Mouse (Mus musculus) testis, adult 2 months (tissue): ENCODE data around the gene Fam53b. TPM values are rescaled to one million over a fixed set of nuclear protein-coding genes. Genes with fewer than 3 reads are reported as not detected.

Experiments
- H3K27ac ChIP-seq: fragments of 200-500 bp; 2 replicates; pipeline ENCODE4 v1.5.1; 2012; ENCODE audit warnings: low read depth, low read length; ENCODE audit not compliant: control insufficient read depth, insufficient read depth
- H3K27me3 ChIP-seq: fragments of 200-500 bp; 2 replicates; pipeline ENCODE4 v1.6.1; 2012; ENCODE audit warnings: mild to moderate bottlenecking, low read length, moderate library complexity; ENCODE audit not compliant: control insufficient read depth, insufficient read depth
- H3K36me3 ChIP-seq: fragments of 200-500 bp; 2 replicates; pipeline ENCODE4 v1.6.1; 2012; ENCODE audit warnings: mild to moderate bottlenecking, low read length; ENCODE audit not compliant: control insufficient read depth, insufficient read depth
- H3K4me1 ChIP-seq: fragments of 200-500 bp; 2 replicates; pipeline ENCODE4 v1.6.1; 2012; ENCODE audit warnings: low read length; ENCODE audit not compliant: control insufficient read depth, insufficient read depth
- H3K4me3 ChIP-seq: fragments of 200-500 bp; 2 replicates; pipeline ENCODE4 v1.5.1; 2012; ENCODE audit warnings: low read depth, mild to moderate bottlenecking, low read length, moderate library complexity, mixed read lengths; ENCODE audit not compliant: control insufficient read depth
- CTCF ChIP-seq: fragments of 200-500 bp; IDR thresholded peaks from 2 replicates; pipeline ENCODE4 v1.5.1; 2012; ENCODE audit warnings: low read depth, mild to moderate bottlenecking, inconsistent platforms, low read length, moderate library complexity; ENCODE audit not compliant: control insufficient read depth, insufficient read depth, insufficient replicate concordance
- POLR2A ChIP-seq: fragments of 200-500 bp; IDR thresholded peaks from 2 replicates; pipeline ENCODE4 v1.6.1; 2012; ENCODE audit warnings: low read depth, mild to moderate bottlenecking, inconsistent platforms, low read length, moderate library complexity; ENCODE audit not compliant: control insufficient read depth
- polyA plus RNA-seq: library from polyadenylated mRNA; depleted of rRNA; stranded (reverse); fragments of >200 nt; gene quantifications from 2 replicates; pipeline ENCODE4 v1.2.3, GENCODE M21; 2012

Gene Fam53b
- polyA plus RNA-seq, 1 experiment = 6.1 TPM

GRCm38 (mm10) chr7:132724501-132725062 lies 89.1 kb downstream of the Fam53b start:
- H3K4me1 ChIP-seq = no peaks in the 10 kb centered on the region
- TF ChIP-seq POLR2A = no peak
- no peak for TF ChIP-seq CTCF
- no peak overlapping the region for H3K4me3 ChIP-seq
- no peaks in the 10 kb centered on the region for H3K36me3 ChIP-seq
- H3K27me3 ChIP-seq = no peaks in the 10 kb centered on the region
- H3K27ac ChIP-seq = no peak overlapping the region

DNA sequence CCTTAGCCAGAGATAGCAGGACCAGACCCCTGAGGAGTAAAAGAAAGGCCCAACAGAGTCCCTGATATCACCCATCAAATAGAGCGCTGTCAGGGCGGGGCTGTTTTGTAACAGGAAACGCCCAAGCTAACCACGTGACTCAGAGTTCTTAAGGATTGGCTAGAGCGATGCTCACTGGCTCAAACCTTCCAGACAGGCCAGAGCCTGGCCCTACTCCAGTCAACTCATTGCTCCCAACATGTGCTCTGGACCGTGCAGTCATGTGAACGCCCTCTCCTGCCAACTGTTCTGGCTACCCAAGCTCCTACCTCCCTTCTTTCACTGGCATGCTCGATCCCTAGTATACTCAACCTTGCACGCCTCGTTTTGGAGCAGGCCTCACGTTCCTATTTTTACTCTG lies 89.8 kb downstream of the Fam53b start:
- TF ChIP-seq POLR2A (no peak), CTCF (no peak)
- Histone ChIP-seq H3K4me1 (no peaks in the 10 kb centered on the region), H3K4me3 (no peak overlapping the region), H3K36me3 (no peaks in the 10 kb centered on the region), H3K27ac (no peak overlapping the region), H3K27me3 (no peaks in the 10 kb centered on the region)

DNA sequence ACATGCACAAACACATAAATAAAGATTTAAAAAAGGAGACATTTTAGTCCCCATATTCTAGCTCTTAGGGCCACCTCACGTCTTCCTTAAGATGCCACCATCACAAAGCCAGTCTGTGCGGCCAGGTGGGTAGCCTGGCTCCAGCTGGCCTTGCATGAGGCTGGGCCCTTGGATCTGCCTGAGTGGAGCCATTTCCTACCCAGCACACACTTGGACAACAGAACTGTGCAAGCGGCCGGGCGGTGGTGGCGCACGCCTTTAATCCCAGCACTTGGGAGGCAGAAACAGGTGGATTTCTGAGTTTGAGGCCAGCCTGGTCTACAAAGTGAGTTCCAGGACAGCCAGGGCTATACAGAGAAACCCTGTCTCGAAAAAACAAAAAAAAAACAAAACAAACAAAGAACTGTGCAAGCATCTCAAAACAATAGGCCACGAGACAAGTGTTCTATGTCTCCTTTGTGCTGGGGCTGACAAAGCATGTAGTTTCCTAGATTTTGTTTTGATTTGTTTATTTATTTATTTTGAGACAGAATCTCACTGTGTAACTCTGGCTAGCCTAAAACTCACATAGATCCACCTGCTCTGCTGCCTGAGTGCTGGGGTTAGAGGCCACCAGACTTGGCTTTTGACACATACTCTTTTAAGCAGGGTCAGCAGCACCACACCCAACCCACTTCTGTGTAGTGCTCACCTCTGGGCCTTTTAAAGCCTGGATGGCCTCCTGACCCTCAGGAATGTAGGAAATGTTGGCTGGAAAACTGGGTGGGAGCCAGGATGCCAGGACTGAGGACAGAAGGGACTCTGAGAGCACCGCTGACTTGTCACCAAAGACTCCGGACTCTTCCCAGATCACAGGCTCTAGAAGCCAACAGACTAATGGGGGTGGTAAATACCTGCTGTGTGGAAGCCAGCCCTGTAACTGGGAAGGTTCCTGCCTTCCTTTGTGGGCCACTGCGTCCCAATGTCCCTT lies 91.0 kb downstream of the Fam53b start:
- no peaks in the 10 kb centered on the region for H3K4me1 ChIP-seq
- H3K27ac ChIP-seq = no peak overlapping the region
- H3K4me3 ChIP-seq = no peak overlapping the region
- H3K27me3 ChIP-seq = no peaks in the 10 kb centered on the region
- H3K36me3 ChIP-seq = no peaks in the 10 kb centered on the region
- TF ChIP-seq CTCF (no peak), POLR2A (no peak)

DNA sequence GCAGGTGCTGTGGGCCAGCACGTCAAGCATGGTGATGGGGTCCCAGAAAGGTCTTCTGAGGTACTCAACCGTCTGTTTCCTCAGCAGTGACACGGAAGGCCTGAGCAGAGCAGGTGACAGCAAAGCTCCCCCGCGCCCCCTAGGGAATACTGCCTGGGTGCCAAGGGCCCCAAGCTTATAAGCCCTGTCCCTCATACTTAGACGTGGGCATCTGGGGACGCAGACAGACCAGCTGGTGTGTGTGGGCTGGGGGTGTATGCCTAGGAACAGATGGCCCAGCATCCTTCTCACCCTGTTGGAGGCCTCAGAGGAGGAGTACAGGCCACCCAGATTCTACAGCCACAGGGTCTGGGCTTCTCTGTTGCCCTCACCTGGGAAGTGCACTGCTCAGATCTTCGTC lies 93.1 kb downstream of the Fam53b start:
- no peak overlapping the region for H3K4me3 ChIP-seq
- no peaks in the 10 kb centered on the region for H3K27me3 ChIP-seq
- no peaks in the 10 kb centered on the region for H3K36me3 ChIP-seq
- TF ChIP-seq CTCF (no peak), POLR2A (no peak)
- no peaks in the 10 kb centered on the region for H3K4me1 ChIP-seq
- H3K27ac ChIP-seq = no peak overlapping the region

GRCm38 (mm10) chr7:132719570-132719969 lies 94.1 kb downstream of the Fam53b start:
- H3K36me3 ChIP-seq = no peaks in the 10 kb centered on the region
- no peak overlapping the region for H3K4me3 ChIP-seq
- no peak overlapping the region for H3K27ac ChIP-seq
- no peaks in the 10 kb centered on the region for H3K4me1 ChIP-seq
- H3K27me3 ChIP-seq = no peaks in the 10 kb centered on the region
- TF ChIP-seq CTCF (no peak), POLR2A (no peak)

- H3K27me3 ChIP-seq = no peaks in the 10 kb centered on the region
- no peak overlapping the region for H3K27ac ChIP-seq
- peaks cover 4% of the 10 kb centered on the region; the same call in 1 of the 2 replicates for H3K4me1 ChIP-seq
- H3K36me3 ChIP-seq = no peaks in the 10 kb centered on the region
- no peak for TF ChIP-seq POLR2A
- TF ChIP-seq CTCF = no peak
- no peak overlapping the region for H3K4me3 ChIP-seq
Observed at GRCm38 (mm10) chr7:132715259-132715658, 98.4 kb downstream of the Fam53b start.

DNA sequence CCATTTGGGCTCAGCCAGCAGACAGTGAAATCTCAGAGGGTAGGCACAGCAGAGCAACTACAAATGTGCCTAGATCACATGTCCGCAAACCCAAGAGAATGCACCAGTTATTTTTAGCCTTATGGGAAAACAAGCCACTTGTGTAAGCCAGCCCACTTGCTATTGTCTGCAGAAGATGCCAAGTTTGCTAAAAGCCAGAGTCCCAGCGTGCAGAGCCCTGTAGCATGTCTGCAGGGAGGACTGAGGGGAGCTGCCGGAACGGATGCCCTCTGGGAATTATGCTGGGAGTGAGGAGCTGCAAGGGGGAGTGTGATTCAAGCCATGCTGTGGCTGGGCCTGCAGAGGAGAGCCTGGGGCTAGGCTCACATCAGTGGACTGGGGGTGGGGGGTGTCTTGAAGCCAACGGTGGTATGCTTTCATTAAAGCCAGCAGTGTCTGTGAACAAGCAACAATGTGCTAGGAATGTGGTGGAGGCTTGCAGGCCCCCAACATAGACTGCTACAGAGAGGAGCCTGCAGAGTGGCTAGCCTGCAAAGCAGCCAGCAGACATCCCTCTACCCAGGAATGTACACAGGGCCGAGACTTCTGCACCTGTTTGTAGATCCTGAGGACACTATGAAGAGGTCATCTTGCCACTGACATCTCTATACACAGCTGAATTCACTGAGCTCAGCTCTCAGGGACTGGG lies 99.3 kb downstream of the Fam53b start:
- Histone ChIP-seq H3K27ac (peak overlapping the region; percentile 26; the same call in 1 of the 2 replicates), H3K27me3 (no peaks in the 10 kb centered on the region), H3K4me3 (no peak overlapping the region), H3K4me1 (peaks cover 4% of the 10 kb centered on the region; the same call in 1 of the 2 replicates), H3K36me3 (no peaks in the 10 kb centered on the region)
- no peak for TF ChIP-seq POLR2A
- TF ChIP-seq CTCF = no peak
